Comparison of ENCODE assay signal across 13 mouse cellular contexts in genomic region chr15:85908660-85909491, GRCm38 (mm10). TPM values are rescaled to one million over a fixed set of nuclear protein-coding genes. Genes with fewer than 3 reads are reported as not detected.
DNase-seq lines count a peak whose midpoint lies in the region; ATAC-seq and TF ChIP-seq lines count a peak whose summit lies in the region.
"Had no signal": no experiment of that assay in that cellular context is flagged by ENCODE, and none has a peak within 500 bp of the region (broad histone marks: within the 10 kb centered on the region; RNA-seq: fewer than 3 reads in every experiment).

No protein-coding gene starts in this region.

- no peaks in the 10 kb centered on the region for H3K9me3 ChIP-seq in limb, embryonic 15.5 days
- H3K9me3 ChIP-seq in limb, embryonic 10.5 days (replicated peaks) = no peaks in the 10 kb centered on the region
- no peaks in the 10 kb centered on the region for H3K9me3 ChIP-seq in kidney, embryonic 16.5 days (ENCODE audit: low read length)
- H3K9me3 ChIP-seq in stomach, embryonic 15.5 days = no peaks in the 10 kb centered on the region
- H3K9me3 ChIP-seq in midbrain, postnatal 0 days (ENCODE audit: low read length) = no peaks in the 10 kb centered on the region
- H3K9me3 ChIP-seq: liver, embryonic 13.5 days had no signal

- no peak for TF ChIP-seq CTCF in midbrain, postnatal 0 days (IDR thresholded peaks at IDR 0.05)

- no peak overlapping the region for H3K4me2 ChIP-seq in limb, embryonic 15.5 days
- no peak overlapping the region for H3K4me2 ChIP-seq in kidney, embryonic 16.5 days (replicated peaks; ENCODE audit: low read depth, low read length)
- peak overlapping the region; percentile 10; the same call in 1 of the 2 replicates for H3K4me2 ChIP-seq in stomach, embryonic 15.5 days
- no peak overlapping the region for H3K4me2 ChIP-seq in midbrain, postnatal 0 days (ENCODE audit: low read depth, low read length, poor library complexity, severe bottlenecking)
- H3K4me2 ChIP-seq: liver, embryonic 13.5 days had no signal

- H3K4me1 ChIP-seq in limb, embryonic 15.5 days = peaks cover 4% of the 10 kb centered on the region; the same call in 1 of the 2 replicates
- no peaks in the 10 kb centered on the region for H3K4me1 ChIP-seq in limb, embryonic 10.5 days
- H3K4me1 ChIP-seq in kidney, embryonic 16.5 days (ENCODE audit: insufficient read depth, low read length) = peaks cover 20% of the 10 kb centered on the region
- H3K4me1 ChIP-seq in stomach, embryonic 15.5 days = peaks cover 20% of the 10 kb centered on the region
- H3K4me1 ChIP-seq in midbrain, postnatal 0 days (ENCODE audit: insufficient read depth, low read length) = no peaks in the 10 kb centered on the region

- H3K4me3 ChIP-seq in limb, embryonic 15.5 days = no peak overlapping the region
- no peak overlapping the region for H3K4me3 ChIP-seq in limb, embryonic 10.5 days
- no peak overlapping the region for H3K4me3 ChIP-seq in kidney, embryonic 16.5 days (ENCODE audit: low read length)
- H3K4me3 ChIP-seq in stomach, embryonic 15.5 days (replicated peaks) = no peak overlapping the region
- H3K4me3 ChIP-seq in midbrain, postnatal 0 days (ENCODE audit: low read depth, low read length) = no peak overlapping the region
- H3K4me3 ChIP-seq: erythroblast, embryonic 14.5 days; liver, embryonic 13.5 days had no signal

- no peaks in the 10 kb centered on the region for H3K36me3 ChIP-seq in limb, embryonic 15.5 days
- H3K36me3 ChIP-seq in limb, embryonic 10.5 days = no peaks in the 10 kb centered on the region
- peaks cover 2% of the 10 kb centered on the region for H3K36me3 ChIP-seq in kidney, embryonic 16.5 days (ENCODE audit: insufficient read depth, low read length)
- H3K36me3 ChIP-seq in stomach, embryonic 15.5 days = no peaks in the 10 kb centered on the region
- no peaks in the 10 kb centered on the region for H3K36me3 ChIP-seq in midbrain, postnatal 0 days (ENCODE audit: insufficient read depth, low read length)
- H3K36me3 ChIP-seq: liver, embryonic 13.5 days had no signal

- H3K27me3 ChIP-seq in limb, embryonic 15.5 days = no peaks in the 10 kb centered on the region
- H3K27me3 ChIP-seq in limb, embryonic 10.5 days (ENCODE audit: low read depth, poor library complexity, severe bottlenecking) = no peaks in the 10 kb centered on the region
- no peaks in the 10 kb centered on the region for H3K27me3 ChIP-seq in kidney, embryonic 16.5 days (ENCODE audit: insufficient read depth, low read length)
- no peaks in the 10 kb centered on the region for H3K27me3 ChIP-seq in stomach, embryonic 15.5 days (replicated peaks)
- no peaks in the 10 kb centered on the region for H3K27me3 ChIP-seq in midbrain, postnatal 0 days (ENCODE audit: insufficient read depth, low read length)

- no peak for ATAC-seq in limb, embryonic 15.5 days (ENCODE audit: insufficient number of reproducible peaks, low FRiP score, low TSS enrichment, low read depth)
- ATAC-seq in kidney, embryonic 16.5 days (ENCODE audit: low FRiP score, low TSS enrichment) = peak; percentile 57
- ATAC-seq in stomach, embryonic 15.5 days (ENCODE audit: insufficient read depth, low FRiP score, low read depth) = no peak
- ATAC-seq in midbrain, postnatal 0 days (ENCODE audit: low FRiP score) = no peak

- peak overlapping the region; percentile 67 for H3K27ac ChIP-seq in limb, embryonic 15.5 days
- H3K27ac ChIP-seq in limb, embryonic 10.5 days = no peak overlapping the region
- peak overlapping the region; percentile 50; the same call in 1 of the 2 replicates for H3K27ac ChIP-seq in kidney, embryonic 16.5 days (ENCODE audit: low read length)
- peak overlapping the region; percentile 57; the same call in 1 of the 2 replicates for H3K27ac ChIP-seq in stomach, embryonic 15.5 days
- H3K27ac ChIP-seq in midbrain, postnatal 0 days (ENCODE audit: low read depth, low read length) = no peak overlapping the region
- H3K27ac ChIP-seq: liver, embryonic 13.5 days; macrophage had no signal

- no peak overlapping the region for H3K9ac ChIP-seq in limb, embryonic 15.5 days
- no peak overlapping the region for H3K9ac ChIP-seq in kidney, embryonic 16.5 days (replicated peaks; ENCODE audit: low read length)
- no peak overlapping the region for H3K9ac ChIP-seq in stomach, embryonic 15.5 days
- H3K9ac ChIP-seq in midbrain, postnatal 0 days (replicated peaks; ENCODE audit: low read length, poor library complexity, severe bottlenecking) = no peak overlapping the region
- H3K9ac ChIP-seq: liver, embryonic 13.5 days had no signal

- 80% methylated on average over 7 of the region's 7 CpGs for WGBS in limb, embryonic 15.5 days
- WGBS in limb, embryonic 10.5 days = 91% methylated on average over 7 of the region's 7 CpGs
- WGBS in kidney, embryonic 16.5 days = 73% methylated on average over 7 of the region's 7 CpGs
- 79% methylated on average over 7 of the region's 7 CpGs for WGBS in stomach, embryonic 15.5 days
- WGBS in midbrain, postnatal 0 days = 91% methylated on average over 7 of the region's 7 CpGs

- DNase-seq in limb, embryonic 10.5 days (ENCODE audit: low spot score) = no peak
- DNase-seq in adrenal gland, postnatal 36 days = peak; percentile 62 to 75
- no peak for DNase-seq in embryo, embryonic 10 days (ENCODE audit: low spot score)
- no peak for DNase-seq in midbrain, postnatal 0 days (ENCODE audit: low spot score)
- no peak for DNase-seq in urinary bladder, postnatal 36 days (ENCODE audit: low spot score in 2 of 2)
- DNase-seq: cerebellum, postnatal 14 days; heart, adult 18-20 months; liver, embryonic 13.5 days had no signal

RNA-seq across cellular contexts. Expression of gene Trmu, which starts 29.8 kb away (rescaled TPM):
- 49.1 and 51.3 TPM in 2 replicates for polyA plus RNA-seq in limb, embryonic 15.5 days (2015; fragmentation: Nextera tagmentation; extraction: Ambion mirVana)
- 40.8 and 42.7 TPM in 2 replicates for polyA plus RNA-seq in limb, embryonic 10.5 days (2016; fragmentation: Nextera tagmentation; extraction: Ambion mirVana)
- total RNA-seq in adrenal gland, postnatal 36 days (2021) = 10 to 100 TPM; 22.7 to 24.2 TPM
- 51.8 and 53.2 TPM in 2 replicates for polyA plus RNA-seq in kidney, embryonic 16.5 days (2015; fragmentation: Nextera tagmentation; extraction: Ambion mirVana)
- polyA plus RNA-seq in stomach, embryonic 15.5 days (2015; fragmentation: Nextera tagmentation; extraction: Ambion mirVana) = 39.0 and 45.6 TPM in 2 replicates
- 22.7 and 27.6 TPM in 2 replicates for total RNA-seq in midbrain, postnatal 0 days (2014; rRNA removed)
- polyA plus RNA-seq in midbrain, postnatal 0 days (2015; fragmentation: Nextera tagmentation; extraction: Ambion mirVana) = 37.0 and 41.4 TPM in 2 replicates

RNA-seq across cellular contexts. Expression of gene Gtse1, which starts 49.3 kb away (rescaled TPM):
- polyA plus RNA-seq in limb, embryonic 15.5 days (2015; fragmentation: Nextera tagmentation; extraction: Ambion mirVana) = 19.5 and 19.6 TPM in 2 replicates
- polyA plus RNA-seq in limb, embryonic 10.5 days (2016; fragmentation: Nextera tagmentation; extraction: Ambion mirVana) = 55.4 and 56.1 TPM in 2 replicates
- 1 to 10 TPM; 1.1 to 1.6 TPM for total RNA-seq in adrenal gland, postnatal 36 days (2021)
- 31.0 and 33.1 TPM in 2 replicates for polyA plus RNA-seq in kidney, embryonic 16.5 days (2015; fragmentation: Nextera tagmentation; extraction: Ambion mirVana)
- 23.5 and 26.3 TPM in 2 replicates for polyA plus RNA-seq in stomach, embryonic 15.5 days (2015; fragmentation: Nextera tagmentation; extraction: Ambion mirVana)
- total RNA-seq in midbrain, postnatal 0 days (2014; rRNA removed) = 2.4 and 3.2 TPM in 2 replicates
- polyA plus RNA-seq in midbrain, postnatal 0 days (2015; fragmentation: Nextera tagmentation; extraction: Ambion mirVana) = 1.8 and 1.9 TPM in 2 replicates

Comparison
In these comparisons a context has a peak if more than half of its experiments do, and no peak if none do; other contexts are left out.
1. H3K27ac ChIP-seq: peak in limb, embryonic 15.5 days (single experiment), kidney, embryonic 16.5 days (single experiment) and stomach, embryonic 15.5 days (single experiment); none in limb, embryonic 10.5 days (single experiment) and midbrain, postnatal 0 days (single experiment).
2. DNase-seq: peak in adrenal gland, postnatal 36 days (2 of 2); none in limb, embryonic 10.5 days (single experiment), embryo, embryonic 10 days (single experiment), midbrain, postnatal 0 days (single experiment) and urinary bladder, postnatal 36 days (0 of 2).